Mouse (Mus musculus): Measurements from ENCODE around the gene Abcc9. TPM values are rescaled to one million over a fixed set of nuclear protein-coding genes. Genes with fewer than 3 reads are reported as not detected.

The Abcc9 gene
- polyA plus RNA-seq, 1 experiment from 2014 or later: 5.8 TPM

DNA sequence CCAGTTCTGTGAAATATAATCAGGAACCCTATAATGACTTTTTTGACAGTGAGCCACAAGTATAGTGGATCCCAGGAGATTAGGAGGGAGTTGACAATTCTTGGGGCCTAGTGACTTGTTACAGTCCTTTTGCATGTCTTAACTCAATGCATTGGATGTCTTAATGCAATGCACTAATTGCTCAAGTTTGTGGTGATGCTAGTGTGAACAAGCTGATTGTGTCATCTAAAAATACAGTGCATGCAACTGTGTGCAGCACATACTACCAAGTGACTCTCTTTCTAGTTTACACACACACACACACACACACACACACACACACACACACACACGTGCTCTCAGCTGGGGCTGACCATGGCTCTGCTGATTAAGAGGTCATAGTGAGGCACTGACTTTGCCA, 146.1 kb downstream of the Abcc9 start:
- no peaks in the 10 kb centered on the region for H3K9me3 ChIP-seq (ENCODE audit: control insufficient read depth, low read length)
- no peaks in the 10 kb centered on the region for H3K27me3 ChIP-seq (ENCODE audit: control insufficient read depth, insufficient read depth, low read depth, low read length)
- no peak overlapping the region for H3K27ac ChIP-seq (ENCODE audit: low read length)
- 67% methylated on average over 1 of the region's 1 CpGs for WGBS
- no peak overlapping the region for H3K9ac ChIP-seq (ENCODE audit: low read length)
- no peaks in the 10 kb centered on the region for H3K36me3 ChIP-seq (ENCODE audit: control insufficient read depth, insufficient read depth, low read length)
- H3K4me3 ChIP-seq (ENCODE audit: low read length): no peak overlapping the region
- peaks cover 5% of the 10 kb centered on the region for H3K4me1 ChIP-seq (replicated peaks; ENCODE audit: control insufficient read depth, insufficient read depth, low read length)
- ATAC-seq (ENCODE audit: low read depth): no peak
- H3K4me2 ChIP-seq (ENCODE audit: low read depth, low read length): no peak overlapping the region

DNA sequence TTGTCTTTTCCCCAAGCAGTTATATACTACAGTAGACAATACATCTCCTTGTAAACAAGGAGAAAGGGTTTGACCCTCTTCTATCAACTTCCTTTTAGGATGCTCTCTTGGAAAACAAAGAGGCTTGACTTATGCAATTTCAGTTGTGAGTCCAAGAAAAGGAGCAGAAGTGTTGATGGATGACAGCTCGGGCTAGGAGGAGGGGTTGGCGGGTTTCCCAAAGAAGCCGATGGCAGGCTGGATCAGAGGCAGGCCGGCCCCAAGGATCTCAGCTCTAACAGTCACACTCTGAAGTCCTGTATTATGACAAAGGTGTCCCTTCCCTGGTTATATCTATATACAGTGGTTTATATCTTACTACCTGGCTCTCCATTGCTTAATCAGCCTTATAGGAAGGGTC, 150.6 kb downstream of the Abcc9 start:
- H3K27ac ChIP-seq (ENCODE audit: low read length): peak overlapping the region; percentile 59
- no peaks in the 10 kb centered on the region for H3K27me3 ChIP-seq (ENCODE audit: control insufficient read depth, insufficient read depth, low read depth, low read length)
- 33% methylated on average over 4 of the region's 4 CpGs for WGBS
- ATAC-seq (ENCODE audit: low read depth): peak; percentile 92
- H3K9ac ChIP-seq (ENCODE audit: low read length): no peak overlapping the region
- H3K36me3 ChIP-seq (ENCODE audit: control insufficient read depth, insufficient read depth, low read length): no peaks in the 10 kb centered on the region
- peaks cover 6% of the 10 kb centered on the region for H3K4me1 ChIP-seq (replicated peaks; ENCODE audit: control insufficient read depth, insufficient read depth, low read length)
- H3K4me3 ChIP-seq (ENCODE audit: low read length): no peak overlapping the region
- H3K4me2 ChIP-seq (ENCODE audit: low read depth, low read length): no peak overlapping the region
- H3K9me3 ChIP-seq (ENCODE audit: control insufficient read depth, low read length): no peaks in the 10 kb centered on the region

GRCm38 (mm10) chr6:142550871-142551270, 151.2 kb downstream of the Abcc9 start:
- peak; percentile 69 for ATAC-seq (ENCODE audit: low read depth)
- 32% methylated on average over 4 of the region's 4 CpGs for WGBS
- peak overlapping the region; percentile 68 for H3K27ac ChIP-seq (ENCODE audit: low read length)

GRCm38 (mm10) chr6:142548377-142548776, 153.7 kb downstream of the Abcc9 start:
- 74% methylated on average over 2 of the region's 2 CpGs for WGBS
- ATAC-seq (ENCODE audit: low read depth): no peak

More at GRCm38 (mm10) chr6:142550871-142551270, 151.2 kb downstream of the Abcc9 start:
- H3K9ac ChIP-seq (ENCODE audit: low read length): no peak overlapping the region
- no peaks in the 10 kb centered on the region for H3K27me3 ChIP-seq (ENCODE audit: control insufficient read depth, insufficient read depth, low read depth, low read length)
- peaks cover 6% of the 10 kb centered on the region for H3K4me1 ChIP-seq (replicated peaks; ENCODE audit: control insufficient read depth, insufficient read depth, low read length)
- no peak overlapping the region for H3K4me3 ChIP-seq (ENCODE audit: low read length)
- no peaks in the 10 kb centered on the region for H3K36me3 ChIP-seq (ENCODE audit: control insufficient read depth, insufficient read depth, low read length)
- H3K9me3 ChIP-seq (ENCODE audit: control insufficient read depth, low read length): no peaks in the 10 kb centered on the region
- no peak overlapping the region for H3K4me2 ChIP-seq (ENCODE audit: low read depth, low read length)

DNA sequence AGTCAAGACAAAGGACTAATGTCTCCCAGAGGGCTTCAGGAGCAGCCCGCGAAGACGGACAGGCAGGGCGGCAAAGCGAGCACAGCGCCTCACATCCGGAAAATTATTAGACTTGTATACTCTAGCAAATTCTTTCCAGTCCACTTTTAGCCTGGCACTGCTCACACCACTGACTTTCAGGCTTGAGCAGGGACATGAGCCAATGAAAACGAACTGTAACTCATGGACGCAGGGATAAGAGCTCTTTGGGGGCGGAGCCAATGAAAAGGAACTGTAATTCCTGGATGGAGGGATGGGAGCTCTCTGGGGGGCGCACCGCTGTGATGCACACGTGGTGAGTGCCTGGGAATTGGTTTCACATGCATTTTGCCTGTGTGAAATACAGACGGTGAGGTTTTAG, 157.0 kb downstream of the Abcc9 start:
- Histone ChIP-seq H3K4me1 (replicated peaks; ENCODE audit: control insufficient read depth, insufficient read depth, low read length) (peaks cover 13% of the 10 kb centered on the region), H3K27ac (ENCODE audit: low read length) (no peak overlapping the region), H3K4me3 (ENCODE audit: low read length) (no peak overlapping the region), H3K36me3 (ENCODE audit: control insufficient read depth, insufficient read depth, low read length) (no peaks in the 10 kb centered on the region), H3K27me3 (ENCODE audit: control insufficient read depth, insufficient read depth, low read depth, low read length) (no peaks in the 10 kb centered on the region), H3K9me3 (ENCODE audit: control insufficient read depth, low read length) (no peaks in the 10 kb centered on the region), H3K4me2 (ENCODE audit: low read depth, low read length) (peak overlapping the region; percentile 27; the same call in 1 of the 2 replicates), H3K9ac (ENCODE audit: low read length) (no peak overlapping the region)
- WGBS: 50% methylated on average over 14 of the region's 14 CpGs
- ATAC-seq (ENCODE audit: low read depth): 0 out of 2 replicates have a peak, but pooled peaks have one; percentile 7

More at GRCm38 (mm10) chr6:142548377-142548776, 153.7 kb downstream of the Abcc9 start:
- no peak overlapping the region for H3K27ac ChIP-seq (ENCODE audit: low read length)
- H3K27me3 ChIP-seq (ENCODE audit: control insufficient read depth, insufficient read depth, low read depth, low read length): no peaks in the 10 kb centered on the region
- H3K4me1 ChIP-seq (replicated peaks; ENCODE audit: control insufficient read depth, insufficient read depth, low read length): peaks cover 11% of the 10 kb centered on the region
- no peaks in the 10 kb centered on the region for H3K9me3 ChIP-seq (ENCODE audit: control insufficient read depth, low read length)
- no peak overlapping the region for H3K9ac ChIP-seq (ENCODE audit: low read length)
- no peaks in the 10 kb centered on the region for H3K36me3 ChIP-seq (ENCODE audit: control insufficient read depth, insufficient read depth, low read length)
- H3K4me3 ChIP-seq (ENCODE audit: low read length): no peak overlapping the region
- H3K4me2 ChIP-seq (ENCODE audit: low read depth, low read length): no peak overlapping the region

- H3K9ac ChIP-seq (ENCODE audit: low read length): no peak overlapping the region
Measured at GRCm38 (mm10) chr6:142543648-142544047, 158.5 kb downstream of the Abcc9 start.

GRCm38 (mm10) chr6:142542800-142543175, 159.3 kb downstream of the Abcc9 start:
- no peak overlapping the region for H3K4me2 ChIP-seq (ENCODE audit: low read depth, low read length)
- no peaks in the 10 kb centered on the region for H3K9me3 ChIP-seq (ENCODE audit: control insufficient read depth, low read length)
- ATAC-seq (ENCODE audit: low read depth): no peak
- H3K4me1 ChIP-seq (replicated peaks; ENCODE audit: control insufficient read depth, insufficient read depth, low read length): peaks cover 23% of the 10 kb centered on the region
- no peak overlapping the region for H3K27ac ChIP-seq (ENCODE audit: low read length)
- no peak overlapping the region for H3K4me3 ChIP-seq (ENCODE audit: low read length)
- WGBS: 61% methylated on average over 6 of the region's 6 CpGs
- no peaks in the 10 kb centered on the region for H3K27me3 ChIP-seq (ENCODE audit: control insufficient read depth, insufficient read depth, low read depth, low read length)
- no peaks in the 10 kb centered on the region for H3K36me3 ChIP-seq (ENCODE audit: control insufficient read depth, insufficient read depth, low read length)
- H3K9ac ChIP-seq (ENCODE audit: low read length): no peak overlapping the region

More at GRCm38 (mm10) chr6:142543648-142544047, 158.5 kb downstream of the Abcc9 start:
- Histone ChIP-seq H3K4me3 (ENCODE audit: low read length) (no peak overlapping the region), H3K27me3 (ENCODE audit: control insufficient read depth, insufficient read depth, low read depth, low read length) (no peaks in the 10 kb centered on the region), H3K27ac (ENCODE audit: low read length) (no peak overlapping the region), H3K9me3 (ENCODE audit: control insufficient read depth, low read length) (no peaks in the 10 kb centered on the region), H3K4me2 (ENCODE audit: low read depth, low read length) (no peak overlapping the region), H3K4me1 (replicated peaks; ENCODE audit: control insufficient read depth, insufficient read depth, low read length) (peaks cover 18% of the 10 kb centered on the region), H3K36me3 (ENCODE audit: control insufficient read depth, insufficient read depth, low read length) (no peaks in the 10 kb centered on the region)
- 44% methylated on average over 4 of the region's 4 CpGs for WGBS
- no peak for ATAC-seq (ENCODE audit: low read depth)

- peak overlapping the region; percentile 53; the same call in 1 of the 2 replicates for H3K27ac ChIP-seq (ENCODE audit: low read length)
- H3K36me3 ChIP-seq (ENCODE audit: control insufficient read depth, insufficient read depth, low read length): no peaks in the 10 kb centered on the region
- H3K4me1 ChIP-seq (replicated peaks; ENCODE audit: control insufficient read depth, insufficient read depth, low read length): peaks cover 23% of the 10 kb centered on the region
- no peak for ATAC-seq (ENCODE audit: low read depth)
- H3K9me3 ChIP-seq (ENCODE audit: control insufficient read depth, low read length): no peaks in the 10 kb centered on the region
- WGBS: 50% methylated on average over 8 of the region's 8 CpGs
- no peak overlapping the region for H3K9ac ChIP-seq (ENCODE audit: low read length)
- no peaks in the 10 kb centered on the region for H3K27me3 ChIP-seq (ENCODE audit: control insufficient read depth, insufficient read depth, low read depth, low read length)
- H3K4me3 ChIP-seq (ENCODE audit: low read length): no peak overlapping the region
- H3K4me2 ChIP-seq (ENCODE audit: low read depth, low read length): no peak overlapping the region
Measured at GRCm38 (mm10) chr6:142542082-142542799, 159.9 kb downstream of the Abcc9 start.

DNA sequence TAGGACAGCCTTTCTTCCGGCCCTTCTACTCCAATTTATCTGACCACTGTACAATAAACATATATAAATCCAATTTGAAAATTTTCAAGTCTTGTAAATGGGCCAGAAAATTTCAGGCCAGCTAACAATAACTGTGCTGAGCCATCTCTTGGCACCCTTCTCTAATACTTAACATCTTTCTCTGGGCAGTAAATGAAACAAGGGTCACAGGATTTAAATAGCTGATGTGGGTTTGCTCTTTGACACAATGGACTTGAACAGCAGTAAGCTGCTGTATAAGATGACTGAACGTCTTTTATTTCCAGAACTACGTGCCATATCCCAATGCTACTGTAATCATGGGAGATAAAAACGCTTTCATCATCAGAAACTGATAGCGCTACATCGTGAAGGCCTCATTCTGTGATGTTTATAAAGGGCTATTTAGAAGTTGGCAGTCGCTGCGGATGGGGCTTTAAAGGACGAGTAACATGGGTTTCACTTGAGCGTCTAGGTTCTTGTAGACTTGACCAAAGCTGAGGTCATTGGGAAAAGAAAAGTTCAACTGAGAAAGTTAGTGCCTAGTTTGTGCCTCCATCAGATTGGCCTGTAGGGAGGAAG, 161.5 kb downstream of the Abcc9 start:
- H3K27ac ChIP-seq (ENCODE audit: low read length): peak overlapping the region; percentile 34; the same call in 1 of the 2 replicates
- no peak overlapping the region for H3K9ac ChIP-seq (ENCODE audit: low read length)

More for the DNA sequence above, 161.5 kb downstream of the Abcc9 start:
- ATAC-seq (ENCODE audit: low read depth): peak; percentile 46
- Histone ChIP-seq H3K27me3 (ENCODE audit: control insufficient read depth, insufficient read depth, low read depth, low read length) (no peaks in the 10 kb centered on the region), H3K36me3 (ENCODE audit: control insufficient read depth, insufficient read depth, low read length) (no peaks in the 10 kb centered on the region), H3K9me3 (ENCODE audit: control insufficient read depth, low read length) (no peaks in the 10 kb centered on the region), H3K4me2 (ENCODE audit: low read depth, low read length) (no peak overlapping the region), H3K4me3 (ENCODE audit: low read length) (no peak overlapping the region), H3K4me1 (replicated peaks; ENCODE audit: control insufficient read depth, insufficient read depth, low read length) (peaks cover 23% of the 10 kb centered on the region)
- WGBS: 53% methylated on average over 10 of the region's 10 CpGs
